Mouse (Mus musculus): ENCODE measurements around the gene Leng9.
"Not testable (repeated sequence)": the region's sequence is repeated elsewhere in the genome, so short reads cannot be mapped to it uniquely, and the experiment has no call there.

The Leng9 gene

DNA sequence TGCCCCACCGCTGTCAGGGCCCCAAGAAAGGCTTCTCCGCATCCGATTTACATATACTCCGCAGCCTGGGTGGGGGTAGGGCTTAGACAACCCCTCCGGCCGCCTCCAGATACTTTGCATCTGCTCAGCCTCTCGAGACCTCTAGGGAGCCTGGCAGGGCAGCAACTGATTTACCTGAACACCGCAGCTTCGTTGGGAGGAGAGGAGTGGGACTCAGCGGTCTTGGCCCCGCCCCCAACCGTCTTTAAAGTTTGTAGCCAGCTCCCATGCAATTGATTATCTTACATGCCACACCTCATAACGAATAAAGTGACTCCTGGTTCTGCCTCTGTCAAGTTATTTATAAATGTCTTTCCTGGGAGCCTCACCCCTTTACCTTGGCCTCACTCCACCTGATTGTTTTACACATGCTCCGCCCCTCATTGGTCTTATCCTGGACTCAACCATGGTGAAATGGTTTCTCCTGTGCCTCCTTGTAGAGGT lies at the start of gene Leng9:
Gene Leng9, minus strand, starts transcription at position 316 of the 483 bp plus-strand sequence.
- no peak for DNase-seq (ENCODE audit: low read depth)

DNA sequence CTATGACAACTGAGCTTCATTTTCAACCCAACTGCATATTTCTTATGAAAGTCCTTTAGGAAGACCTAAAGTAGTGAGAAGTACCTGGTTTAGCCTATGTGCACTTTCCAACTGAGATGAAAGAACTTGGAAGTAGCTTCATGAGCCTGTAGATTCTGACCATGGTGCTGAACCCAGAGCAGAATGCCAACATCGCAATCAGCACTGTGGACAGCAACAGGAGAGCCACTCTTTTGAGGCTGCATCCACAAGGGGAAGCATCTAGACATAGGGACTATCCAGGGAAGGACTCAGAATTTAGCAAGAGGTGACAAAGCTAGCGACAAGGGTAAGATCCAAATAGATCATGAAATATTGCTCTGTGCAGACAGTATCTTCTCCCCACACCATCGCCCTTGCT lies 28.3 kb upstream of the Leng9 start:
- DNase-seq (ENCODE audit: low read depth) = no peak

DNA sequence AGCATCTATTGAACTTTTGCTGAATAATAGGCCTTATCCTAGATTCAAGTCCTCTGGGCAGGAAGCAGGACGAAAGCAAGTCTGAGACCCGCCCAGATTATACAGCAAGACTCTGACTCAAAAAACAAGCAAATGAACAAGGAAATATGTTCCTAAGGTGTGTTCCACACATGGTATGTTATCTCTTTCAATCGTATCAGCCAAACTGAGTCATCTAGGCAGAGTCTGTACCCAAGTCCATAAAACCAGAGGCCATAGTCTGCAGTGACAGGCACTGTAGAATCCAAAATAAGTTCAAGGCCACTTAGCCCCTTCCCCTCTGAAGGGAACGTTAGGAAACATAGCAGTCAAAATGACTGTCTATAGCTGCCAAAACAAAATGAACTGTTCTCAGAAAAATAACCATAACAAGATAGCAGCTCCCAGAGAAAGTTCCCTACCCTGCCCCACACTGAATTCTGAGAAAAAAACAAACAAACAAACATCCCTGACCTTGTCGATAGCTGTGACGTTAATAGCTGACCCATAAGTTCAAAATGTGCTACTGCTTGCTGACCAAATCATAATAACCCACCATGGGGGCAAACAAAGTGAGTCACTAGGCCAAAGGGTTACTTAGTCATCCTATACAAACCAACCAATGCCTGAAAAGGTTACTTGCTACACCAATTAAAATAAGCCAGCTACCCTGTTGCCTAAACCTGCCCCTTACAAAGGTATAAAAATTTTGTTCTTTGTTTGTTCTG lies 20.2 kb upstream of the Leng9 start:
- no peak for DNase-seq (ENCODE audit: low read depth)

DNA sequence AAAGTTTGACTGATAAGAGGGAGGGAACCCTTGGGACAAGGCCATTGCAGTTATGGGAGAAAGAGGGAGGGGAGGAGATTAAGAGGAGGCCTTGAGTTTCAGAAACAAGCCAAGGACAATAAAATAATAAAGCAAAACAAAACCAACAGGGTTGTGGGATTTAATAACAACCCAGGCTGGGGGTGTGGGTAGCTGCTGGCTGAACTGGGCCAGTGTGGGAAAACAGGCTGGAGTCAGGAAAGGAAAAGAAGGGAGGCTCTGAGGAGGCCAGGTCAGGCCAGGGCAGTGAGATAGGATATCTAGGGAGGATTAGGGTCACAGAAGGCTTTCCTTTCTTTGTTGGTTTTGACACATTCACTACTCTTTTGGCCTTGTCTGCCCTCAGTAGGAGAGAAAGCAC lies 16.9 kb upstream of the Leng9 start:
- DNase-seq (ENCODE audit: low read depth) = no peak

DNA sequence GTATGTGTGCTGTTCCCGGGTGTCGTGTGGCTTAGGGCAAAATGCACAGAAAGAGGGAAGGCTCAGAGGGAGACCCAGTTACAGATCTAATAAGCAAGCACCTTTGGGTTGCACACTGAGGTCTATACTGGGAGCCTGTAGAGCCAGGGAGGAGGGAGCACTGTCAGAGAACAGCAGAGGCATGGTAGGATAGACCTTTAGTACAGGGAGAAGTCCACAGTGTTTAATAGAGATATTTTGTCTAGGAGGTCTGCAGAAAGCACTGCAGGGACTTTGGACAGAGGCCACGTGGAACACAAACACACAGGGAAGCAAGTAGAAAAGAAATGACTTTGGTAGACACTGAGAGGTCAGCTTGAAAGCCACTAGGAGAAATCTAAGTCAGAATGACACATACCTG lies 15.1 kb upstream of the Leng9 start:
- no peak for DNase-seq (ENCODE audit: low read depth)

DNA sequence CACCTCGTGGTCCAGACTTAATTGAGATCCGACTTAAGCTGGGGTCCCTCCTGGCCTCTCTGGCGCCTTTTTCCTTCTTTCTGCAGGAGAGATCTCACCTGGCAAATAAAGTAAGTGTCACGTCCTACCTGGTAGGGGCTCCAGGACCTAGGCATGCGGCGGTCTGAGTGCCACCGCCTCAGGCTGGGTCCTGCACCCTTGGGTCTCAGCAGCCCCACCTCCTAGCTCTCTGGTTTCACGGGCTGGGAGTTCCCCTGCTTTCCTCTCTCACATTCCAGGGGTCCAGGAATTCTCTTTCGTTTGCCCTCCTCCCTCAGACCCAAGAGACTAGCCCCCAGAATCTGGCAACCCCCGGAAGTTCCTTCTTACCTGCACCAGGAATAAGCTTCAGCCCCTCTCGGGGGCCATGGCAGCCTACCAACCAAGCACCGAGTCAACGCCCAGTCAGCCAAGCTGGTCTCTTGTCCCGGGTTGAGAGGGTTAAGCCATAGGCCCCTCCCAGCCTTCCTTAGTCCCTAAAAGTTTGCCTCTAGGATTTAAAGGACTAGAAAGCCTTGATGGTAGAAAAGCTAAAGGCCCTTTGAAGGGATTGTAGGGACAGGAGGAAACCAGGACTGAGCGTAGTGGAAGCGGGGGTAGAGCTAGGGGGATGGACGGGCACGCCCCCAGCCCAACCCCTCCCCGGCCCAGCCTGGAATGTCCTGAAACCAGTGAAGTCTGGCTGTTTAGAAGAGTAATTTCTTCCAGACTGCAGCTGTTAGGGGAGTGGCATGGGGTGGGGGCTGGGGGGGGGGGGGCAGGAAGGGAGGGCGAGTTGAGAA lies 14.1 kb upstream of the Leng9 start, which contains the start of gene Cdc42ep5:
Gene Cdc42ep5, minus strand, starts transcription at position 771 of the 821 bp plus-strand sequence.
- no peak for DNase-seq (ENCODE audit: low read depth)

DNA sequence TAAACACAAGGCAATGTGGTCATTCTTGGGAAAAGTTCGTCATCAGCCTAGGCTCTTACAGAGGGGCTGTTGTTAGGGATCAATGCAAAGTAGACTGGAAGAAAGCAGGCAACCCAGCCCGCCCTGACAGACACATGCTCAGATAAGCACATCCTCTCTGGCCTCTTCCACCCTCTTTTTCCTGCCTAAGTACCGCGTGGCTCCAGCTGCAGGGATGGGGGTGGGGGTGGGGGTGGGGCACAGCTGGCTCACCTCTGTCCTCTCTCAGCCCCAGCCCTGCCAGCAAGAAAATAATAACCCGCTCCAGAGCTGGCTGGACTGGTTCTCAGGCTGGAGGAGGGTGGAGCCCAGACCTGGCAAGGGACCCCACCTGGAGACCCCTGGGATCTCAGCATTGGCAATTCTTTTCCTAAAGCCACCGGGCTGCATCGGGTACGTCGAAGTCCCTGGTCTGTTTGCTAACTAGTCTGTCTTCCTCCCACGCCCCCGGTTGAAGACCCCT lies 13.4 kb upstream of the Leng9 start:
- no peak for DNase-seq (ENCODE audit: low read depth)

DNA sequence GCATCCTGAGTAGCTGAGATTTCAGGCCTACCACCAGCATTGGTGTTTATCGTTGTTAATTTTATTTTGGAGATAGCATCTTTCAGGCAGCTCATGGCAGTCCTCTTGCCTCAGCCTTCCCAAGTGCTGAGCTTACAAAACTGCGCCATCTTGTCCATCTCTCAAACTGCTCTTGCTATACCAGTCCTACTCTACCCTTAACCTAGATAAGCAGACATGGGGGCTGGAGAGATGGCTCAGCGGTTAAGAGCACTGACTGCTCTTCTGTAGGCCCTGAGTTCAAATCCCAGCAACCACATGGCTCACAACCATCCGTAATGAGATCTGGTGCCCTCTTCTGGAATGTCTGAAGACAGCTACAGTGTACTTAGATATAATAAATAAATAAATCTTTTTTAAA lies 11.4 kb upstream of the Leng9 start:
- DNase-seq (ENCODE audit: low read depth) = not testable (repeated sequence)

DNA sequence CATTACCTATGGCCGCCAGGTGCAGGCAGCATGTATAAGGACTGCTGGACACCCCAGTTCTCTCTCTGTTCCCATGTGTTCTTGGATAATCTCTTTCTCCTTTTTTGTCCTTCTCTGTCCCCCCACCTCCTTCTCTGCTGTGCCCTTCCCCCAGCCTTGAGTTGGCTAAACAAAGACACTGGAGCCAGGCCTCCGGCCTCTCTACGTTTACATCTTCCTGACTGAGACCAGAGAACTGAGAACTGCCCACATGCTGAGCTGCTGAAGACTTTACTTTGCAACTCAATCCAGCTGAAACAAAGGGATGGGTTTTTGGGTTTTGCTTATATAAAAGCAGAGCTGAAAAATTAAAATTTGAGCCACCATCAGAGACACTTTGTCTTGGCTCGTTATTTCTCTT lies 4.8 kb upstream of the Leng9 start:
- DNase-seq (ENCODE audit: low read depth) = no peak

DNA sequence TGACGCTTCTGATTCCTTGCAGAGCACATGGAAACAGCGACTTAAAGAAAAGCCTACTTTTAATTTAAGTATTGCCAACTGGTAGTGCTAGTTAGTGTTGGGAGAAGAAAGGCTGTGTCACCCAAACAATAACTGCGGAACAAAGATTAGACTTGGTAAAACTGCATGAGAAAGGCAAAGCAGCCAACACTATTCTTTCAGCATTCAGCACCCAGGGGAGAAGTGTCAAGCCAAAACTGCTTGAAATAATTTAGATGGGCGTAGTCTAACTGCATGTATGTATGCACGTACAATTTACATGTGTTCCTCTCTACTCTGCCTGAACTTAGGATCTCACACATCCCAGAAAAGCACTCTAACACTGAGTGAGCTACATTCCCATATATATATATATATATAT lies 4.2 kb upstream of the Leng9 start:
- no peak for DNase-seq (ENCODE audit: low read depth)

DNA sequence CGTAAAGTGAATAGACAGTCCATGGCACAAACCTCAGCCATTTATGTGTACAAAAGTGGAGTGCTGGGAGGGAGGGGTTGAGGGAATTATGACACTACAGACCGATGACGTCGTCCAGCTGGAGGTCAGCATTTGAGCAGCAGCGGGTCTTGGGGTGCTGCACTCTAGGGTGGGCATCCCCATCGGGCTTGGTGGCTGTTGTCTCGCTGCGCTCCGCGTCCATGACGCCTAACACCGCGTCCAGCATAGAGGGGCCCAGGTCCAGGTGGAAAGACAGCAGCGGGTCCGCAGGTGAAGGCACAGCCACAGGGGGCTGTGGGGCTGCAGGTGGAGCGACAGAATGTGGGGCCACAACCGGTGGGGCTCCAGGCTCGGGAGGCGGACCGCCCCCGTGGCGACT lies 1.1 kb upstream of the Leng9 start:
- DNase-seq (ENCODE audit: low read depth) = no peak

DNA sequence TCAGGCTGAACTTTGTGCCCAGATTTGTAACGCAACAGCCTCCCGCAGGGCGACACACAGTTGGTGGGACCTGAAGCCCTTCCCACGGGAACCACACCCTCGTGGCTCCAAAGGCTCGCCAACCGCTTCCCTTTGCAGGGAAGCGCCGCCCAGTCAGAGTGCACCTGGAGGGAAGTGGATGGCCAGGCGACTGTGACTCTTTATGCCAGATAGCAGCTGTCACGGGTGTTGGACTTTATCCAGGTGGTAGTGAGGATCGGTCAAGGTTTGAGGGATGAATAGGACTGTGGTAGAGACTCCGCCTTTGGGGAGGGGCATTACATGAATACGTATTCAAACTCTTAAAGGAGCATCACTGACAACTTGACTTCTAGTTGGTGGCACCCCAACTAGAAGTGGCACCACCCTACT lies 642 bp upstream of the Leng9 start:
- DNase-seq (ENCODE audit: low read depth) = peak; percentile 47

DNA sequence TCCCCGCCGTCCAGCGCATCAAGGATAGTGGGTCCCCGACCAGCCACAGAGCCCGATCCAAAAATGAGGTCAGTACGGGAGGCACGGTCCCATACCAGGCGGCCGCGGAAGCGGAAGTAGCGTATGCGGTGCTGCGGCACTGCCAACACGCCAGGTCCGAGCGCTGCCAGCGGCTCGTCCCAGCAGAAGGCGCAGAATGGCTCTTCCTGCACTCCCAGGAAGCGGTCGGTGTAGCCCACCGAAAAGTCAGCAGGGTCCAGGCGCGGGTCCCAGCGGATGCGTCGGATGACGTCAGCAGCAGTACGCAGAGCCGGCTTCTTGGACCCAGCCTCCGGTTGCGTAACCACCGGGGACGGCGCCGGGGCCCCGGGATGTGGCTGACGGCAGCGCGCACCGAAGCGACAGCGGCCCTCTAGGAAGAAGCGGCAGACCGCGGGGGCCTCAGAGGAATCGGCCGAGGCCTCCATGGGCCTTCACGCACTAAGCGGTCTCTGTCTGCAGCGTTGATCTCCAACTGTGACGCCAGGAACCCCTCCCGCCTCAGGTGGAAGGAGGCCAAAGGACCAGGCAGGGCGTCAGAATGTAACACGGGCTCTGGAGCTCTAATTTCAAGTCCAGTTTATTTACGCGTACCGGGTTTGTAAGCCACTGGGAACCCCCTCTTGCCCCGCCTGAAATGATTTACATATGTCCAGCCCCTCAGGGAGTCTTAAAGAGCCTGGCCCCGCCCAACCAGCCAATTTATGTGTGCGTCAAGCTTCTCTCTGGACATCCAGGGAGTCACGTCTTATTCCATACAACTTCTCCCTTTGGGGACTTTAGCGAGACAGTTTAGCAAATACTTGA lies 742 bp downstream of the Leng9 start:
- DNase-seq (ENCODE audit: low read depth) = peak; percentile 88

DNA sequence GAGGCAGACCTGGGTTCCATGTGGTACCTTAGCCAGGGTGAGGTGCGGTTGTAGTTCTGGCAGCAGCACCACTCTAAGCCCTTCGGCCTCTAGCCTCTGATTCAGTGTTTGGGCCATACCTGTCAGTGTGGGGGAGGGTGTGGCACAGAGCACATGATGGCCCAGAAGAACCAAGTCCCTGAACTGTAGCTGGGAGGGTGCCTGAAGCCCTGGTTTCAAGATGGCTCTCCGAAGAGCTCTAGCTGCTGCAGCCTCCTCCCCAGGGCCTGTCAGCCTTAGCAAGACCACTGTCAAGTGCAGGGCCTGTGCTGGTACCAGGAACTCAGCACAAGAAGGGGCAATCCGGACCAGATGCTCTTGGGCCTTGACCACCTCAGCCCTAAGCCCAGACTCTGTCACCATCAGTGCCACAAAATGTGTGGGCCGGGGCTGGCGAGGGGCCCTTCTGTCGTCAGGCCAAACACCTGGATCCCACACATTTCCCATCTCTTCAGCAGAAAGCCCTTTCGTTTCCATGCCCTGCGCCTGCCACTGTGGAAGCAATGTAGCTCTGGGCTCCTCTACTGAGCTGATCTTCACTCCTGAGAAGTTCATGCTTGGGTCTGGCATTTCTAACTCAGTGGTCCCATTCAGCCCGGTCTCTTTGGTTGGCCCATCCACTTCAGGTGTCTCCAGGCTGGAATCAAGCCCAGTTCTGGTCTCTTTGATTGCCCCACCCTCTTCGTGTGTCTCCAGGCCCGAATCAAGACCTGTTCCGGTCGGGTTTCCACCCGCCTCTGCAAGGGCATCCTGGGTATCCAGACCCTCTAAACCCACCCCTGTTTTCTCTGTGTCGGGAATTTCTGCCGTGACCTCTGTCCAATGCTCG lies 1.6 kb downstream of the Leng9 start:
- DNase-seq (ENCODE audit: low read depth) = no peak

DNA sequence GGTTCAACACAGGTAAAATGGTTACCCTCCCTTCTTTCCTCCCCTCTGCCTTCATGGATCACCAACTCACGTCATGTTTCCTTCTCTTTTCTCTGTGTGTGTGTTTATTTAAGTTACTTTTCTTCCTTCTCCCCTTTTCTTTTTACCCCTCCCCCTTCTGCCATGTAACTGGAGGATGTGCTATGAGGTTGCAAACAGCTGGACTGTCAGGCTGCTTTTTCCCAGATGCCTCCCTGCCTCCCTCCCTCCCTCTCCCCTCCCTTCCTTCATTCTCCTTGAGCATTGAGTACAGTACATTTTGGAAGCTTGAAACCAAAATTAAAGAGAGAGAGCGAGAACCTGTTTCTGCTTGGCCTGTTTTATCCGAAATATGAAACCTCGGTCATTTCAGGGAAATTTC lies 2.3 kb downstream of the Leng9 start:
- DNase-seq (ENCODE audit: low read depth) = no peak

DNA sequence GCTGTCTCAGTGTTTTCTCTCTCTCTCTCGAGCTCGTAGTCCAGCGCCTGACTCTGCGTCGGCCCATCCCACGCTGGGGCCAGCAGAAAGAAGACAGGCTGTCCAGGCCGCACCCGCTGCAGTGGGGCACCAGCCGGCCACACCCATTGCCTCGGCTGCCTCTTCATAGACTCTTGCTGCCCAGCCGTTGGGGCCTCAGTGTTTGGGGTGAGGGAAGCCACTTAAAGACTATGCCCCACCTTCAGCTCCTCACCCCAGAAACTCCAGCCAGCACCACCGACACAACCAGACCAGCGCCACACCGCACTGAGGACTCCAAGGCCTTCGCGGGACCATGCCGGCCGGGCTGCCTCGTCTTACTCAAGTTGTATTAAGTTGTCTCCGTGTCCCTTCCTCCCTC lies 2.8 kb downstream of the Leng9 start:
- no peak for DNase-seq (ENCODE audit: low read depth)

DNA sequence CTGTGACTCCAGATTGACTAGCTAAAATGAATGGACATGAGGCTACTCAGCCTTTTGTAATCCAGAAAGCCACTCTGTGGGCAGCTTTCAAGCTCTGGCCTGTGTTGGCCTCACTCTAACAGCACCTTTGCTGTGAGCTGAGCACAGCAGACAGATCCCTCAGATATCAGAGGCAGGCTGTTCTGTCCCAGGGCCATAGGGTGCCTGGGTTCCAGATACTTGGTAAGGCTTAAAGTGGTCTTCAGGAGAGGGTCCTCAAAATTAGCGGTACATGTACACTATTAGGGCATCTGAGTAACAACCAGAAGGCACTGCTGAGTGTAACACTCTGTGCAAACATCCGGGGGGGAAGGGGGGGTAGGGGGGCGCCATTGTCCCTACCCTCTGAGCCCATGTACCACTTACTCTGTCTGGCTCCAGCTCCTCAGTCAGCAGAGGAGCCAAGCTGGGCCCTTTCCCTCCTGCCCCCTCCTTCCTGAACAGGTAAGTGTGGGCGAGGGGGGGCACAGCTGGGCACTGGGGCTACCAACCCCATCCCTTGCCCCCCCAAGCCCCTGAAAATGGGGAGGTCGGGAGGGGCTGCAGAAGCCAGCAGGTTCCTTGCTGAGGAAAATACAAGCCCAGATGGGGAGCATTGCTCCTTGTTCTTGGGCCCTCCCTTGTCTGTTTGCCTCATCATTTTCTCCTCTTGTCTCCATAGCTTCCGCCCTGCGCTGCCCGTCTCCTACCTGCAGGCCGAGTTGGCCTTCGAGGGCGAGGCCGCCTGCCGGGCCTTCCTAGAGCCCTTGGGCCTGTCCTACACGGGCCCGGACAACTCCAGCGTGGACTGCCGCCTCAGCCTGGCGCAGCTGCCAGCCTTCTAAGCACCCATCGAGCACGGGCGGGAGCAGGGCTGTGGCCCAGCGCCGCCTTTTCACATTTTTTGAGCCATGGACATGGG lies 3.7 kb downstream of the Leng9 start:
- no peak for DNase-seq (ENCODE audit: low read depth)

DNA sequence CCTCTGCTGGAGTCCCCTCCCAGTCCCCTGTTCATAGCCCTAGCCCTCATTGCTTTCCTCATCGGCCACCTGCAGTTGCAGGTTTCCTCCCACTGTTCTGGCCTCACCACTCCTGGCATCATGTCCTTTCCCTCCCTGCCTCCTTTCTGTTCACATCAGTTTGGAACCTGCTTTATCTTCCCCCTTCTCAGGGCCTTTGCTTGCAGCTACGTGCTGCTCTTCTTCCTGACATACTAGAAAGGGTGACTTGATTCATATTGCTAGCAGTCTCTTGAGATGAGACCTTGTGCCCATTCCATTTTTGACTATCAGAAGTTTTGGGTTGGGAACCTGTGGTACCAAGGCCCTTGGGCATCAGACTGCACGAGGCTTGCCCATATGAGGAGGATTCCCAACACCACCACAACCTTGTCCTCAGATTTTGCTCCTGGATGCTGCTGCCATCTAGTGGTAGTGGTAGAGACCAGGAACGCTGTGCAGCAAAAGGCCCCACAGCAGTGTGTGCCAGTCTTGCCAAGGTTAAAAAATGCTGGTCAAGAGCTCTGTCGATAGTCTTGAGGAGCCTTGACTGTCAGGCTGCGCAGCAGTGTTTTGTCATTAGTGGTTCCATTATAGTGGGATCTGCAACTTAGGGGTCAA lies 4.5 kb downstream of the Leng9 start:
- DNase-seq (ENCODE audit: low read depth) = peak; percentile 73

DNA sequence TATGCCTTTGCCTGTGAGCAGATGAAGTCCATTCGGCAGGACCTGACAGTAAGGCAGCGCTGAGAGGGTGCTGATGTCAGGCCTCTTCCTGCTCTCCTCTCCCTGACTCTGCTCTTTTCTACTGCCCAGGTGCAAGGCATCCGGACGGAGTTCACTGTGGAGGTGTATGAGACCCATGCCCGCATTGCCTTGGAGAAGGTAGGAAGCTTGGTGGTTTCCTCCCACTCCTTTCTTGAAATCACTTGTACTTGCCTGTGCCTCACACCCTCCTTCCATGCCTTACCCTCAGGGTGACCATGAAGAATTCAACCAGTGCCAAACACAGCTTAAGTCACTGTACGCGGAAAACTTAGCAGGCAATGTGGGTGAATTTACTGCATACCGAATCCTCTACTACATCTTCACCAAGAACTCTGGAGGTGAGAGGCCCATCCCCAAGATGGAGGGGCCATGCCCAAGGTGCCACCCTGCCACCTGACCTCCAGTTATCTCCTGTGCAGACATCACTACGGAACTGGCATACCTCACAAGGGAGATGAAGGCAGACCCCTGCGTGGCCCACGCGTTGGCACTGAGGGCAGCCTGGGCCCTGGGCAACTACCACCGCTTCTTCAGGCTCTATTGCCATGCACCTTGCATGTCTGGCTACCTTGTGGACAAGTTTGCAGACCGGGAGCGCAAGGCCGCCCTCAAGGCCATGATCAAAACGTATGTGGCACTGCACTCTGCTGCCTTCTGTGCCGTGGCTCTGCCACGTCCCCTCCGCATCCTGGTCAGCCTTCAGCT lies 5.2 kb downstream of the Leng9 start:
- DNase-seq (ENCODE audit: low read depth) = no peak
